Mouse (Mus musculus): ENCODE data around the gene Mex3d.

DNA sequence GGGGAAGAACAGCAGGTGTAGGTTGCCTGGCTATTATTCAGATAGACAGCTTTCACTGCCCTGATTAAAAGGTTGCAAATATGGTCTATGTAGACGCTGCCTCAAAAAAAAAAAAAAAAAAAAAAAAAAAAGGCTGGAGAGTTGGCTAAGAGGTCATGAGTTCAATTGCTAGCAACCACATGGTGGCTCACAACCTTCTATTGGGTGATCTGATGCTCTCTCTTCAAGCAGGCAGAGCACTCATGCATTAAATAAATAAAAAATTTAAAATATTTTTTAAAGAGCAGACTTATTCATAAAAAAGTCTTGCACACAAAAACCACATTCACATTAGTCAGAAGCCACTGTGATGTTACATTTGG, 10.7 kb upstream of the Mex3d start:
- no peak for TF ChIP-seq POLR2A (IDR thresholded peaks at IDR 0.05; ENCODE audit: control insufficient read depth, extremely low read depth, insufficient read depth, low read length, poor library complexity)
- no peak for TF ChIP-seq CTCF (IDR thresholded peaks at IDR 0.05; ENCODE audit: borderline replicate concordance, control insufficient read depth, extremely low read depth, insufficient read depth, low read length, poor library complexity)
